Mouse (Mus musculus) left cerebral cortex, adult 2 months (tissue): ENCODE data around the gene Rad23b. TPM values are rescaled to one million over a fixed set of nuclear protein-coding genes. Genes with fewer than 3 reads are reported as not detected.
"Not testable (repeated sequence)": the region's sequence is repeated elsewhere in the genome, so short reads cannot be mapped to it uniquely, and the experiment has no call there.

ENCODE experiments used
- DNase-seq, 2 experiments: peaks; one replicate each; pipeline ENCODE4 v3.0.0; 2021 to 2022; ENCODE audit warnings: low spot score in 2 of 2, mixed read lengths in 1 of 2; ENCODE audit errors: extremely low spot score in 1 of 2
- H3K27ac ChIP-seq: fragments of 200-600 bp; 2 replicates; pipeline ENCODE4 v1.8.1; 2022
- H3K4me3 ChIP-seq: fragments of 200-600 bp; 2 replicates; pipeline ENCODE4 v1.8.1; 2022
- CTCF ChIP-seq: fragments of 200-600 bp; IDR thresholded peaks from 2 replicates; pipeline ENCODE4 v1.8.1; 2022; ENCODE audit warnings: antibody characterized with exemption, mild to moderate bottlenecking, moderate library complexity
- intact Hi-C: fragments of 180-260 bp; cut with DNase I; formaldehyde crosslinking; loops from one replicate; pipeline ENCODE4 v1.15.1; 2025
- total RNA-seq, 2 experiments: library from RNA; stranded (reverse); gene quantifications; 2 replicates each; pipeline ENCODE4 v1.2.3; 2021

Rad23b gene
- total RNA-seq, 2 experiments from 2014 or later = 180 to 193 TPM

DNA sequence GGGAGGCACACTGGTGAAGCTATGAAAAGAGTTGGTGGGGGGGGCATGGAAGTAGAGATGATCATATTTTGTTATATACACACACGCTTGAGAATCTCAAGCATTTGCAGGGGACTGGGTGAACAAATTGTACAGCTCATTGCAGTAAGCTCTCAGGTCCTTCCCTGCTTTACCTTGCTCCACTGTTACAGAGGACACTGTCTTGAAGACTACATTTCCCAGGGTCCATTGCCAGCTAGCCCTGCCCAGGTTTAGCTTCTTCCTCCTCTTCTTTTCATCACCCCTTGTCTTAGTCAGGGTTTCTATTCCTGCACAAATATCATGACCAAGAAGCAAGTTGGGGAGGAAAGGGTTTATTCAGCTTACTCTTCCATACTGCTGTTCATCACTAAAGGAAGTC lies 56.7 kb downstream of the Rad23b start:
- intact Hi-C loops = loop anchor here (10.0 kb wide), 1 partner anchor 1308 kb away; no protein-coding TSS in a partner anchor
- no peak for DNase-seq
- Histone ChIP-seq H3K27ac (no peak overlapping the region), H3K4me3 (no peak overlapping the region)
- no peak for TF ChIP-seq CTCF

DNA sequence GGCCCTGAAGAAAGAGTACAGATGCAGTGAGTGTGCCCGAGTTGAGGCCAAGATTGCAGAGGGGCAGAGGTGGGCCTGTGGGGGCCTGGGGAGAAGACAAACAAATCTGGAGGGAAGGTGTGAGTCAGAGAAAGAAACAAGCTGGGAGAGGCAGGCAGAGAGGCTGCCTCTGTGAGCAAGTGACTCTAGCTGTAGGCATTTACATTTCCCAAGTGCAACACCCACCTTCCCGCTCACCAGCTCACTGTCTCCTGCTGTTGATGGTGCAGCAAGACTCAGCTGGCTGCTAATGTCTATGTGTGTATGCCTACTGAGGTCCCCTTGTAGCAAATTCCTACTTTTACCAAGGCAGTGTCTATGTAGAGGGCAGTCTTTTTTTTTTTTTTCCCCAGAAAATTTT lies 58.2 kb downstream of the Rad23b start:
- no peak for TF ChIP-seq CTCF
- Histone ChIP-seq H3K27ac (no peak overlapping the region), H3K4me3 (no peak overlapping the region)
- intact Hi-C loops = loop anchor here (10.0 kb wide), 1 partner anchor 1307 kb away; no protein-coding TSS in a partner anchor
- peak; percentile 46 to 58 for DNase-seq

DNA sequence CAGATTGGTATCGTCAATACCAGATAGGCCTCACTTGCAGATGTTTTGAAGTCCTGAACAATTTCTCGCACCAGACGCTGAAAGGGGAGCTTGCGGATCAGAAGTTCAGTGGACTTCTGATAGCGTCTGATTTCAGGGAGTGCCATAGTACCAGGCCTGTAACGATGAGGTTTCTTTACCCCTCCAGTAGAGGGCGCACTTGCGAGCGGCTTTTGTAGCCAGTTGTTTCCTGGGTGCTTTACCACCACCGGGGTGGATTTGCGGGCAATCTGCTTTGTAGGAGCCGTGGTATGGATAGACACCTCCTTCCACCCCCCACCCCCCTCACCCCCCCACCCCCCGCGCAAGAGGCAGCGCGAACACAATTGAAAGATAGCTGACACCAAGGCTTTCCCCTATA lies 59.2 kb downstream of the Rad23b start:
- Histone ChIP-seq H3K27ac (no peak overlapping the region), H3K4me3 (no peak overlapping the region)
- TF ChIP-seq CTCF = peak; percentile 9
- DNase-seq = no peak
- intact Hi-C loops = loop anchor here (10.0 kb wide), 1 partner anchor 1306 kb away; no protein-coding TSS in a partner anchor

DNA sequence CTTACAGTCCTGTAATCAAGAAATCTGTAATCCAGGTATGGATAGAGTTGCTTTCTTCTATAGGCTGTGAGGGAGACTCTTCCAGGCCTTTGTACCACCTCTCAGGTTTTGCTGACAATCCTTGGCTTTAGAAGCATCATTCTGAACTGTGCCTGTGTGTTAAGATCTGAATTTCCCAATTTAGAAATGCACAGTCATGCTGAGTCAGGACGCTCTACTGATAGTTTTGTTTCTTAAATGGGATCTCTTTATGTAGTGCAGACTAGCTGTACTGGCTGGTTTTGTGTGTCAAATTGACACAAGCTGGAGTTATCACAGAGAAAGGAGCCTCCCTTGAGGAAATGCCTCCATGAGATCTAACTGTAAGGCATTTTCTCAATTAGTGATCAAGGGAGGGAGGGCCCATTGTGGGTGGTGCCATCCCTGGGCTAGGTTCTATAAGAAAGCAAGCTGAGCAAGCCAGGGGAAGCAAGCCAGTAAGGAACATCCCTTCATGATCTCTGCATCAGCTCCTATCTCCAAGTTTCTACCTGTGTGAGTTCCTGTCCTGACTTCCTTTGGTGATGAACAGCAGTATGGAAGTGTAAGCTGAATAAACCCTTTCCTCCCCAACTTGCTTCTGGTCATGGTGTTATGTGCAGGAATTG lies 59.9 kb downstream of the Rad23b start:
- DNase-seq = not testable (repeated sequence)

DNA sequence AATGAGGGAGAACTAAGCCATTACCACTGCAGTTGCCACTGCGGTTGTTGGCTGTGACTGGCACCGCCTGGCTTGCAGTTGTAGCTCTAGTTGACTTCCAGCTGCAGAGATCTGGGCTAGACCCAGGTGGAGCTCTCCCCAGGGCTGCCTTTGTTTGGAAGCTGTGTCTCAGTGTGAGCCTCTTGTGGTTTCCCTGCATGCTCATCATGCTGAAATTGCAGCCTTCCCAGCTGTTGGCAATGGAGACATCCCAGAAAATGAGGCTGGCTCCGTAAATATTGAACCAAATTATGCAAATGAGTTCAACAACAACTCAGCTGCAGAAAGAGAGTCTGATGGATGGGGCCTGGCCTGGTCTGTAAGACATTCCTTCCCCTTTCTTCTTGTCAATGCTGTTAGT lies 66.0 kb downstream of the Rad23b start:
- intact Hi-C loops = no loop called here
- H3K4me3 ChIP-seq = no peak overlapping the region
- DNase-seq = no peak
- no peak overlapping the region for H3K27ac ChIP-seq
- no peak for TF ChIP-seq CTCF

More for the DNA sequence above, 59.9 kb downstream of the Rad23b start:
- H3K27ac ChIP-seq, H3K4me3 ChIP-seq: not testable (repeated sequence)
- intact Hi-C loops = loop anchor here (10.0 kb wide), 1 partner anchor 1305 kb away; no protein-coding TSS in a partner anchor

DNA sequence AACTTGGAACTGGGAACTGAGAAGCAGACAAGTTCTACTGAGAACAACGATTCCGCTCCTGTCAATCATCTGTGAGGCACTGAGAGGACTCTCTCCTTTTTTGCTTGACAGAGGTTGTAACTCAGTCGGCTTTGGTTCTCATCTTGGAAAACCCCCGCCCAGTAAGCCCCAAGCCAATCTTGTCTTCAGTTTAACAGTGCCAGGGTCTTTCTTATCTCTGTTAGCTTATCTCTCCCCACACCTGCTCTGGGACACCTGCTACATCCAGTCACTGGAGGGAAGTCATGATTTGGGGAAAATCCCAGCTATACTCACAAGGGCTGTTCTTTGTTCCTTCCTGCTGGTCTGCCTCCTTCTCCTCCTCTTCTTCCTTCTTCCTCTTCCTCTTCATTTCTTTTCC lies 76.4 kb downstream of the Rad23b start:
- H3K27ac ChIP-seq = no peak overlapping the region
- TF ChIP-seq CTCF = no peak
- H3K4me3 ChIP-seq = no peak overlapping the region
- intact Hi-C loops = no loop called here
- no peak for DNase-seq

Other genes starting within 250 kb of the Rad23b start
- gene Klf4, start 182.4 kb downstream of the Rad23b start, total RNA-seq = 10 to 100 TPM in 1 of 2 experiments, 1 to 10 TPM in 1; 7.7 to 14.3 TPM